Mouse (Mus musculus): ENCODE measurements around the gene Nptn. TPM values are rescaled to one million over a fixed set of nuclear protein-coding genes. Genes with fewer than 3 reads are reported as not detected.

Nptn gene
- polyA plus RNA-seq, 1 experiment, result 193 TPM

DNA sequence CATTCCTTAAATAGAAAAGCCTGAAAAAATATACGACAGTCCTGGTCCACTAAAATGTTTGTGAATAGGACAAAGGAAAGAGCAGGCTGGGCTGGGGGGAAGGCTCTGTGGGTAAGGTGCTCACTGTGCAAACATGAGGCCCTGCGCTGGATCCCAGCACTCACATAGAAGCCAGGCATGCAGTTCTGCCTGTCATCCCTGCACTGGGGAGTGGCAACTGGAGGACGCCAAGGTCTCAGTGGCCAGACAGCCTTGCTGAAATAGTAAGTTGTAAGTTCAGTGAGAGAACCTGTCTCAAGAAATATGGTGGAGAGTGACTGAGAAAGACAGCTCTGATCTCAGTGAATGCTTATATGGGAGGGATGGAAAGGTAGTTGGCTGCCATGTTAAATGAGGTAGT, 78.6 kb downstream of the Nptn start:
- TF ChIP-seq GATA1 (IDR thresholded peaks at IDR 0.05; ENCODE audit: low read length), result no peak

- no peak for TF ChIP-seq GATA1 (IDR thresholded peaks at IDR 0.05; ENCODE audit: low read length)
These were observed 80.0 kb downstream of the Nptn start for GRCm38 (mm10) chr9:58662007-58662406.

DNA sequence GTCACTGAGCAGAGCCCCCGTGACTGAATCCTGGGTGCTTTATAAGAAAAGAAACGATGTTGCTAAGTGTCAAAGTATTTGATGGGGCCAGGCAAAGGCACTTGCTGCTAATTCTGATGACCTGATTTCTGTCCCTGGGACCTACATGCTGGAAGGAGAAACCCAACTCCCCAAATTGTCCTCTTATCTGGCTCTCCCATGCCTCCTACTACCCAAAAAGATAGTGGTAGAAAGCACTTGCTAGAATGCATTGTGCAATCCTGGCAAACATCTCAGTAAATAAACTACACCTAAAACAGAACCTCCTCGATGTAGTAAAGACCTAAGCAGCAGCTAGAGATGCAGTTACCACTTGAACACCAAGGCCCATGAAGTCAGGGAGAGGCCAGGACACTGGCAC, 80.8 kb downstream of the Nptn start:
- TF ChIP-seq GATA1 (IDR thresholded peaks at IDR 0.05; ENCODE audit: low read length), result no peak

DNA sequence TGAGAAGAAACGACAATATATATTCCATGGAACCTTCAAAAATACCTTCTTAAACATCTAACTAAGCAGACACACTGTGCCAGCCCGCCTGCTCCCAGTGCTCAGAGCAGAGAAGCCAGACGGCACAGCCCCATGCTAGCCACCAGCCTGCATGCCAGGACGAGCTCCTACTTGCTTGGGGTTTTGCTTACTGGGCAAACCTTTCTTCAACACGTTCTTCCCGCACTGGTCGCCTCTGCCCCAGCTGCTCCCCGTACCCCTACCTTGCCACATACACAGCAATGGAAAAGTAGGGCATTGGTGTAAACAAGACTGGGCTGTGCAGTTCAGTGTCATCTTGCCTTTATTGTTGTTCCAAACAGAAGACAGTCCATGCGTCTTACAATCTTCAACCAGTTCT, 83.5 kb downstream of the Nptn start:
- no peak for TF ChIP-seq GATA1 (IDR thresholded peaks at IDR 0.05; ENCODE audit: low read length)

GRCm38 (mm10) chr9:58666191-58666590, 84.2 kb downstream of the Nptn start:
- TF ChIP-seq GATA1 (IDR thresholded peaks at IDR 0.05; ENCODE audit: low read length), result no peak

DNA sequence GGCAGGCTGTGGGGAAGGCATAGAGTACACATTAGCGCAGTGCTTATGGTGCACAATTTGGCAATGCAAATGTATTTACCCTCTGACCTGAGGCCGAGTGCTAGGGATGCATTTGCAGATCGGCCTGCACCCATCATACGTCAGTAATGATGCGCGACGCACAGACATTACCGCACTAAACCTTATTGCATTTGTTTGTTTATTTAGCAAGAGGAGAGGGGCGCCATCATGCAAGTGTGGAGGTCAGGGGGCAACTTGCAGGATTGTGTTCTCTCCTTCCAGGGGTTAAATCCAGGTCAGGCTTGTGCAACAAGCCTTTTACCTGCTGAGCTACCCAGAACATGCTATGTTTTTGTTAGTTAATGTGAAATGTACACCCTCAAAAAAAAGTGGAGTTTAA, 85.2 kb downstream of the Nptn start:
- TF ChIP-seq GATA1 (IDR thresholded peaks at IDR 0.05; ENCODE audit: low read length), result no peak

GRCm38 (mm10) chr9:58668171-58668570, 86.1 kb downstream of the Nptn start:
- TF ChIP-seq GATA1 (IDR thresholded peaks at IDR 0.05; ENCODE audit: low read length), result no peak

DNA sequence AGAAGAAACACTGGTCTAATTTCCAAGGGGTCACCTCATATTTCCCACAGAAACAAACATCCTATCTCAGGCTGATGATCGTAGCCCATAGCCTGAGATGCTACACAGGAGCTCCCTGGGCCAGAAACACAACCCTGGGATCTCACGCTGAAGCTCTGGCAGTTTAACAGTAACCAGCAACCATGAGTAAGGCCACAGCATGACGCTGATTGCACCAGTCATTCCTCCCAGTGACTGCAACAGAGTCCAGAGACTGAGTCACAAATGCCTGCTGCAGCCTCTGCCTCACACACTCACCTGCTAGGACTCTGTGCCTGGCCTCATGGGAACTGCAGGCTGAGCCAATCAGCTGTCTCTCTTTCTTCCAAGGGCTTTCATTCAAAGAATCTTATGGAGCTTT, 87.0 kb downstream of the Nptn start:
- TF ChIP-seq GATA1 (IDR thresholded peaks at IDR 0.05; ENCODE audit: low read length), result no peak

- no peak for TF ChIP-seq GATA1 (IDR thresholded peaks at IDR 0.05; ENCODE audit: low read length)
These were observed 87.8 kb downstream of the Nptn start for GRCm38 (mm10) chr9:58669819-58670218.

GRCm38 (mm10) chr9:58672474-58672873, 90.4 kb downstream of the Nptn start:
- TF ChIP-seq GATA1 (IDR thresholded peaks at IDR 0.05; ENCODE audit: low read length), result no peak

DNA sequence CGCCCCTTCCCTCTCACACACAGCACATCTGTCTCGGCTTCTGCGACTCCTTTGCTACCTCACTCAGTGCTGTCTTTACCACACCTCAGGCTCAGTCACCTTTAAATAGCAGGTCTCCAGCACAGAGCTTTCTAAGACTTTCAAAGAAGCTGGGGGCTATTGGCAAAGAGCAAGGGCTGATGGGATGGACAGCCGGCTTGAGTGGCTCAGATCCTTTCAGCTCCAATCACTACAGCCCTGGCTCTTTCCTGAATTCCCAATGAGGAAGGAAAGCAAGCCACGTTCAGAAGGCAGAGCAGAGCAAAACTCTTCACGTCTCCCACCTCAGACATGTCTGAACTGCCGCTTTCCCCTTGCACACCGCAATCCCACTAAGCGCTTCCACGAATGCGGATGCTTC, 92.7 kb downstream of the Nptn start:
- no peak for TF ChIP-seq GATA1 (IDR thresholded peaks at IDR 0.05; ENCODE audit: low read length)

- no peak for TF ChIP-seq GATA1 (IDR thresholded peaks at IDR 0.05; ENCODE audit: low read length)
These were observed 93.3 kb downstream of the Nptn start for GRCm38 (mm10) chr9:58675371-58675770.

DNA sequence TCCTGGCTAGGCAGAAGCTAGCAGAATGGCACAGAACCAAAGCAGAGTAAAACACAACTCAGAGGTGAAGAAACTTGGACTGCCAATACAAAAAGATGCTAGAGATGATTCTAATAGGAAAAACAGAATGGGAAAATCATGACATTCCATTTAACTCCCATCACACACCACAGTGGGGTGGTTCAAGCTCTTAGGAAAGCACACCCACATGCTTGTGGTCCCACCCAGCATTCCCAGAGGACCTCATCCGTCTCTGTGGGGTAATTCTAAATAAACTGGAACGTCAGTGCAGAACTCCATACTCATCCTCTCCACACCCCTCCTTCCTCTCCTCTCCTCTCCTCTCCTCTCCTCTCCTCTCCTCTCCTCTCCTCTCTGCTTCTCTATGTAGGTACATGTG, 99.4 kb downstream of the Nptn start:
- no peak for TF ChIP-seq GATA1 (IDR thresholded peaks at IDR 0.05; ENCODE audit: low read length)

- no peak for TF ChIP-seq GATA1 (IDR thresholded peaks at IDR 0.05; ENCODE audit: low read length)
These were observed 100.1 kb downstream of the Nptn start for GRCm38 (mm10) chr9:58682106-58682505.

GRCm38 (mm10) chr9:58683372-58683771, 101.3 kb downstream of the Nptn start:
- no peak for TF ChIP-seq GATA1 (IDR thresholded peaks at IDR 0.05; ENCODE audit: low read length)

DNA sequence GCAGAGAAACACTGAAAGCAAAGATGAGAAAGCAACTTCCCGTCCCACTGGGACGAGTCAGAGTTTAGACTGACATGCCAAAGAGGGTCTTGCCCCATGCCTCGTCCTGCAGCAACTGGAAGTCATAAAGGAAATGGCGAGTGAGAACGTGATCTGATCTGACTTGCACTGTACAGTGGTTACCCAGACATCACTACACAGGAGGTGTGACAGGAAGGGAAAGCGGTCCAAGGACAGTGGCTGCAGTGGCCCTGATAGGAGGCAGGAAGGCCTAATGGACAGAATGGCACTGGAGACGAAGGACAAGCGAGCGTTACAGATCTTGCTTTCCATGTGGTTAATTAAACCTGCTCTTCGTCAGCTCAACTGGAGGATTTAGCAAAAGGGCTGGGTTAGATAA, 103.2 kb downstream of the Nptn start:
- TF ChIP-seq GATA1 (IDR thresholded peaks at IDR 0.05; ENCODE audit: low read length), result no peak

DNA sequence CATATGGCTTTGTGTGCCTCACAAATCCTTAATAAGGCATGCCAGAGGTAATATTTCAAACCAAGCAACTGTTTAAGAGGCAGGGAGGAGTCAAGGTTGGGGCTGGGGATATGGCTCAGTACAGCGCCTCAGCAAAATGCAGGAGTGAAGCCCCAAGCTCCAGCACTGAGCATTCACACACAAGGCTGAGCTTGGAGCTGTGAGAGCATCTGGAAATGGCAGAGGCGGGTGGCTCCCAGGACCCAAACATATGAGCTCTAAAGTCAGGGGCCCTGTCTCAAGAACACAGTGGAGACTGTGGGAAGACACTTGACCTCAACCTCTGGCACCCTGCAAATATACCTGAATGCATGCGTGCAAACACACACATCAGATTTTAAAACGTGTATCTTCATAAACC, 106.0 kb downstream of the Nptn start:
- no peak for TF ChIP-seq GATA1 (IDR thresholded peaks at IDR 0.05; ENCODE audit: low read length)

- no peak for TF ChIP-seq GATA1 (IDR thresholded peaks at IDR 0.05; ENCODE audit: low read length)
These were observed 108.7 kb downstream of the Nptn start for GRCm38 (mm10) chr9:58690701-58691100.
